Mouse (Mus musculus) embryonic facial prominence, embryonic 10.5 days (tissue): ENCODE measurements around the gene Myd88. TPM values are rescaled to one million over a fixed set of nuclear protein-coding genes. Genes with fewer than 3 reads are reported as not detected.

Source experiments
- DNase-seq: peaks from one replicate; pipeline ENCODE4 v3.0.0-alpha.2; 2017; ENCODE audit warnings: low spot score
- H3K27ac ChIP-seq: fragments of 300-500 bp; sonication (generic); replicated peaks from 2 replicates; pipeline ENCODE4 v1.5.1; 2016; ENCODE audit warnings: mild to moderate bottlenecking
- H3K27me3 ChIP-seq: fragments of 300-500 bp; sonication (generic); replicated peaks from 2 replicates; pipeline ENCODE4 v1.6.1; 2016; ENCODE audit warnings: low read depth, mild to moderate bottlenecking; ENCODE audit not compliant: poor library complexity, severe bottlenecking
- H3K36me3 ChIP-seq: fragments of 300-500 bp; sonication (generic); replicated peaks from 2 replicates; pipeline ENCODE4 v1.6.1; 2016; ENCODE audit warnings: mild to moderate bottlenecking, moderate library complexity
- H3K4me1 ChIP-seq: fragments of 300-500 bp; sonication (generic); 2 replicates; pipeline ENCODE4 v1.6.1; 2016
- H3K4me3 ChIP-seq: fragments of 300-500 bp; sonication (generic); 2 replicates; pipeline ENCODE4 v1.5.1; 2016; ENCODE audit warnings: mild to moderate bottlenecking, moderate library complexity
- H3K9me3 ChIP-seq: fragments of 300-500 bp; sonication (generic); 2 replicates; pipeline ENCODE4 v1.6.1; 2016; ENCODE audit warnings: mild to moderate bottlenecking
- WGBS: fragments of 180-500 bp; shearing (Covaris S2); methylation state at CpG from one replicate; pipeline ENCODE4 v1.1.7; 2016; 5-methylcytosine and 5-hydroxymethylcytosine counted together
- polyA plus RNA-seq: library from polyadenylated mRNA; unstranded; fragments of >200 nt; fragmentation: Nextera tagmentation; extraction: Ambion mirVana; gene quantifications from 2 replicates; pipeline ENCODE4 v1.2.1, GENCODE M21; 2016

Gene Myd88
- polyA plus RNA-seq, 1 experiment from 2014 or later = 9.9 TPM

- Histone ChIP-seq H3K9me3 (no peaks in the 10 kb centered on the region), H3K4me1 (peaks cover 37% of the 10 kb centered on the region), H3K27me3 (peaks cover 27% of the 10 kb centered on the region), H3K36me3 (peaks cover 8% of the 10 kb centered on the region), H3K4me3 (no peak overlapping the region), H3K27ac (no peak overlapping the region)
- WGBS = 93% methylated on average over 3 of the region's 3 CpGs
- DNase-seq = no peak
These were observed 2.9 kb downstream of the Myd88 start for GRCm38 (mm10) chr9:119338350-119338749.

- no peak overlapping the region for H3K4me3 ChIP-seq
- peaks cover 37% of the 10 kb centered on the region for H3K4me1 ChIP-seq
- H3K27me3 ChIP-seq = peaks cover 27% of the 10 kb centered on the region
- peaks cover 3% of the 10 kb centered on the region for H3K36me3 ChIP-seq
- no peak overlapping the region for H3K27ac ChIP-seq
- no peaks in the 10 kb centered on the region for H3K9me3 ChIP-seq
- WGBS = 88% methylated on average over 14 of the region's 14 CpGs
- no peak for DNase-seq
These were observed 3.4 kb downstream of the Myd88 start for GRCm38 (mm10) chr9:119337842-119338241.

- no peaks in the 10 kb centered on the region for H3K9me3 ChIP-seq
- H3K27ac ChIP-seq = no peak overlapping the region
- peaks cover 27% of the 10 kb centered on the region for H3K27me3 ChIP-seq
- no peaks in the 10 kb centered on the region for H3K36me3 ChIP-seq
- H3K4me1 ChIP-seq = peaks cover 20% of the 10 kb centered on the region
- no peak overlapping the region for H3K4me3 ChIP-seq
- 80% methylated on average over 4 of the region's 4 CpGs for WGBS
- DNase-seq = no peak
These were observed 5.6 kb downstream of the Myd88 start for GRCm38 (mm10) chr9:119335571-119335970.

- H3K4me3 ChIP-seq = no peak overlapping the region
- H3K27ac ChIP-seq = no peak overlapping the region
- no peaks in the 10 kb centered on the region for H3K36me3 ChIP-seq
- H3K9me3 ChIP-seq = no peaks in the 10 kb centered on the region
- DNase-seq = no peak
- peaks cover 27% of the 10 kb centered on the region for H3K27me3 ChIP-seq
- H3K4me1 ChIP-seq = peaks cover 12% of the 10 kb centered on the region
- 89% methylated on average over 2 of the region's 2 CpGs for WGBS
These were observed 6.4 kb downstream of the Myd88 start for GRCm38 (mm10) chr9:119334834-119335233.

GRCm38 (mm10) chr9:119334324-119334723, 6.9 kb downstream of the Myd88 start:
- Histone ChIP-seq H3K27me3 (peaks cover 23% of the 10 kb centered on the region), H3K4me1 (peaks cover 7% of the 10 kb centered on the region), H3K9me3 (no peaks in the 10 kb centered on the region), H3K27ac (no peak overlapping the region), H3K36me3 (no peaks in the 10 kb centered on the region), H3K4me3 (no peak overlapping the region)
- DNase-seq = no peak
- 72% methylated on average over 10 of the region's 10 CpGs for WGBS

GRCm38 (mm10) chr9:119330186-119330963, 10.8 kb downstream of the Myd88 start:
- no peaks in the 10 kb centered on the region for H3K36me3 ChIP-seq
- H3K27ac ChIP-seq = no peak overlapping the region
- H3K9me3 ChIP-seq = no peaks in the 10 kb centered on the region
- 90% methylated on average over 15 of the region's 15 CpGs for WGBS
- H3K4me3 ChIP-seq = no peak overlapping the region
- no peak for DNase-seq
- no peaks in the 10 kb centered on the region for H3K27me3 ChIP-seq
- H3K4me1 ChIP-seq = peaks cover 4% of the 10 kb centered on the region; the same call in 1 of the 2 replicates

- no peak overlapping the region for H3K4me3 ChIP-seq
- DNase-seq = no peak
- H3K9me3 ChIP-seq = no peaks in the 10 kb centered on the region
- H3K4me1 ChIP-seq = peaks cover 3% of the 10 kb centered on the region
- no peaks in the 10 kb centered on the region for H3K36me3 ChIP-seq
- no peaks in the 10 kb centered on the region for H3K27me3 ChIP-seq
- no peak overlapping the region for H3K27ac ChIP-seq
- WGBS = 90% methylated on average over 3 of the region's 3 CpGs
These were observed 12.7 kb downstream of the Myd88 start for GRCm38 (mm10) chr9:119328488-119328887.

- Histone ChIP-seq H3K36me3 (no peaks in the 10 kb centered on the region), H3K27ac (no peak overlapping the region), H3K9me3 (no peaks in the 10 kb centered on the region), H3K4me3 (no peak overlapping the region), H3K27me3 (no peaks in the 10 kb centered on the region), H3K4me1 (peaks cover 23% of the 10 kb centered on the region)
- 65% methylated on average over 1 of the region's 1 CpGs for WGBS
- no peak for DNase-seq
These were observed 17.1 kb downstream of the Myd88 start for GRCm38 (mm10) chr9:119324130-119324529.

GRCm38 (mm10) chr9:119323260-119323645, 18.0 kb downstream of the Myd88 start:
- Histone ChIP-seq H3K27ac (peak overlapping the region; percentile 99), H3K4me1 (peaks cover 23% of the 10 kb centered on the region), H3K4me3 (peak overlapping the region; percentile 92), H3K36me3 (peaks cover 2% of the 10 kb centered on the region; the same call in 1 of the 2 replicates), H3K27me3 (no peaks in the 10 kb centered on the region), H3K9me3 (no peaks in the 10 kb centered on the region)
- no peak for DNase-seq
- 9% methylated on average over 9 of the region's 9 CpGs for WGBS

GRCm38 (mm10) chr9:119322289-119323259, 18.6 kb downstream of the Myd88 start, which contains the start of gene Oxsr1:
Oxsr1 (minus strand) TSS chr9:119322427.
- Histone ChIP-seq H3K27me3 (no peaks in the 10 kb centered on the region), H3K4me3 (peak within 1 kb of the TSS; percentile 92), H3K4me1 (peaks cover 23% of the 10 kb centered on the region), H3K36me3 (peaks cover 5% of the 10 kb centered on the region; the same call in 1 of the 2 replicates), H3K27ac (peak within 1 kb of the TSS; percentile 99), H3K9me3 (no peaks in the 10 kb centered on the region)
- WGBS = under 1% methylated on average over 76 of the region's 76 CpGs
- DNase-seq = peak; percentile 96

GRCm38 (mm10) chr9:119321392-119322229, 19.6 kb downstream of the Myd88 start:
- peak overlapping the region; percentile 99 for H3K27ac ChIP-seq
- no peaks in the 10 kb centered on the region for H3K27me3 ChIP-seq
- WGBS = under 1% methylated on average over 59 of the region's 59 CpGs
- H3K9me3 ChIP-seq = no peaks in the 10 kb centered on the region
- peaks cover 23% of the 10 kb centered on the region for H3K4me1 ChIP-seq
- peak overlapping the region; percentile 92 for H3K4me3 ChIP-seq
- H3K36me3 ChIP-seq = peaks cover 5% of the 10 kb centered on the region; the same call in 1 of the 2 replicates
- no peak for DNase-seq

- DNase-seq = peak; percentile 15
These were observed 20.3 kb downstream of the Myd88 start for GRCm38 (mm10) chr9:119320946-119321345.

More at GRCm38 (mm10) chr9:119320946-119321345, 20.3 kb downstream of the Myd88 start:
- Histone ChIP-seq H3K27me3 (no peaks in the 10 kb centered on the region), H3K27ac (no peak overlapping the region; the same call in 1 of the 2 replicates), H3K9me3 (no peaks in the 10 kb centered on the region), H3K4me3 (peak overlapping the region; percentile 92), H3K36me3 (peaks cover 5% of the 10 kb centered on the region; the same call in 1 of the 2 replicates), H3K4me1 (peaks cover 23% of the 10 kb centered on the region)
- WGBS = 12% methylated on average over 7 of the region's 7 CpGs
